Mouse (Mus musculus) stomach, embryonic 16.5 days (tissue): ENCODE results near the gene Bglap. TPM values are rescaled to one million over a fixed set of nuclear protein-coding genes. Genes with fewer than 3 reads are reported as not detected.
"Not testable (repeated sequence)": the region's sequence is repeated elsewhere in the genome, so short reads cannot be mapped to it uniquely, and the experiment has no call there.

Experiments used
- ATAC-seq: fragments of 200-750 bp; cut with Nextera tagmentation; 2 replicates; pipeline ENCODE4 v1.8.0; 2017; ENCODE audit warnings: moderate number of reproducible peaks, moderate TSS enrichment; ENCODE audit not compliant: insufficient read depth, low FRiP score
- H3K27ac ChIP-seq: fragments of 300-500 bp; sonication (generic); 2 replicates; pipeline ENCODE4 v1.5.1; 2014; ENCODE audit warnings: low read length
- H3K27me3 ChIP-seq: fragments of 300-500 bp; sonication (generic); 2 replicates; pipeline ENCODE4 v1.6.1; 2014; ENCODE audit warnings: low read length, control low read depth, mixed read lengths; ENCODE audit not compliant: control insufficient read depth, insufficient read depth
- H3K36me3 ChIP-seq: fragments of 300-500 bp; sonication (generic); 2 replicates; pipeline ENCODE4 v1.6.1; 2014; ENCODE audit warnings: low read length; ENCODE audit not compliant: control insufficient read depth, insufficient read depth
- H3K4me1 ChIP-seq: fragments of 300-500 bp; sonication (generic); 2 replicates; pipeline ENCODE4 v1.6.1; 2014; ENCODE audit warnings: low read length, control low read depth, mixed read lengths; ENCODE audit not compliant: control insufficient read depth, insufficient read depth
- H3K4me2 ChIP-seq: fragments of 300-500 bp; sonication (generic); 2 replicates; pipeline ENCODE4 v1.6.1; 2014; ENCODE audit warnings: low read depth, low read length, mixed read lengths
- H3K4me3 ChIP-seq: fragments of 300-500 bp; sonication (generic); replicated peaks from 2 replicates; pipeline ENCODE4 v1.5.1; 2014; ENCODE audit warnings: mild to moderate bottlenecking, low read length
- H3K9ac ChIP-seq: fragments of 300-500 bp; sonication (generic); 2 replicates; pipeline ENCODE4 v1.6.1; 2014; ENCODE audit warnings: low read length
- H3K9me3 ChIP-seq: fragments of 300-500 bp; sonication (generic); replicated peaks from 2 replicates; pipeline ENCODE4 v1.6.1; 2016; ENCODE audit warnings: low read length, control low read depth; ENCODE audit not compliant: control insufficient read depth
- WGBS: fragments of 180-500 bp; shearing (Covaris S2); extraction: QIAGEN DNeasy Blood & Tissue Kit; methylation state at CpG from one replicate; pipeline ENCODE4 v1.1.7; 2014; 5-methylcytosine and 5-hydroxymethylcytosine counted together
- polyA plus RNA-seq: library from polyadenylated mRNA; unstranded; fragments of >200 nt; fragmentation: Nextera tagmentation; extraction: Ambion mirVana; gene quantifications from 2 replicates; pipeline ENCODE4 v1.2.1, GENCODE M21; 2015

Bglap gene
- polyA plus RNA-seq, 1 experiment from 2014 or later: not detected

GRCm38 (mm10) chr3:88403522-88404230, 19.4 kb upstream of the Bglap start:
- H3K36me3 ChIP-seq: no peaks in the 10 kb centered on the region
- H3K27ac ChIP-seq: no peak overlapping the region
- no peaks in the 10 kb centered on the region for H3K27me3 ChIP-seq
- WGBS: 89% methylated on average over 10 of the region's 10 CpGs
- H3K4me1 ChIP-seq: peaks cover 13% of the 10 kb centered on the region
- no peak overlapping the region for H3K9ac ChIP-seq
- ATAC-seq: no peak
- no peaks in the 10 kb centered on the region for H3K9me3 ChIP-seq
- no peak overlapping the region for H3K4me3 ChIP-seq
- H3K4me2 ChIP-seq: no peak overlapping the region

GRCm38 (mm10) chr3:88398666-88399065, 14.4 kb upstream of the Bglap start:
- 83% methylated on average over 2 of the region's 2 CpGs for WGBS

GRCm38 (mm10) chr3:88395742-88396141, 11.5 kb upstream of the Bglap start:
- no peaks in the 10 kb centered on the region for H3K4me1 ChIP-seq
- no peaks in the 10 kb centered on the region for H3K27me3 ChIP-seq
- H3K9me3 ChIP-seq: no peaks in the 10 kb centered on the region
- H3K4me2 ChIP-seq: no peak overlapping the region
- no peak for ATAC-seq
- 91% methylated on average over 8 of the region's 8 CpGs for WGBS
- H3K27ac ChIP-seq: no peak overlapping the region
- H3K9ac ChIP-seq: no peak overlapping the region
- no peaks in the 10 kb centered on the region for H3K36me3 ChIP-seq
- no peak overlapping the region for H3K4me3 ChIP-seq

More at GRCm38 (mm10) chr3:88398666-88399065, 14.4 kb upstream of the Bglap start:
- Histone ChIP-seq H3K36me3 (no peaks in the 10 kb centered on the region), H3K4me1 (no peaks in the 10 kb centered on the region), H3K27ac (no peak overlapping the region), H3K9ac (no peak overlapping the region), H3K4me2 (no peak overlapping the region), H3K27me3 (no peaks in the 10 kb centered on the region), H3K4me3 (no peak overlapping the region), H3K9me3 (no peaks in the 10 kb centered on the region)
- peak; percentile 10; the same call in 1 of the 2 replicates for ATAC-seq

DNA sequence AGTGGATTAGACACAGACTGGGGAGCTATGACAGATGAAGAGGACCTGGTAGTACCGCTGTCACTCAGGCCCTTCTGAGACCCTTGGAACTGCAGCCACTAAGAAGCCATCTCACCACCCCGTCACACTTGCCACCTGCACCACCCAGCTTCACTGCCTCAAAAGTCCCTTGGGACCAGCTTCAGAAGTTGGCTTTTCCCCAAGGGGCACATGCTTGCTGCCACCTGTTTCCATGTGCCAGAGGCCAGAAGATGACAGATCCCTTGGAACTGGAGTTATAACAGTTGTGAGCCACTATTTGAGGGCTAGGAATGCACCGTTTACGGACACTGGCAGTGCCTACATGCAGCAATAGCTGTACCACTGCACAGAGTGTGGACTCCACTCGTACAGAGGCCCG, 11.0 kb upstream of the Bglap start:
- no peak overlapping the region for H3K9ac ChIP-seq
- H3K4me3 ChIP-seq: no peak overlapping the region
- H3K27me3 ChIP-seq: no peaks in the 10 kb centered on the region
- 0 out of 2 replicates have a peak, but pooled peaks cover 1% of the 10 kb centered on the region for H3K36me3 ChIP-seq
- no peak overlapping the region for H3K27ac ChIP-seq
- ATAC-seq: no peak
- no peaks in the 10 kb centered on the region for H3K9me3 ChIP-seq
- 96% methylated on average over 6 of the region's 6 CpGs for WGBS
- no peak overlapping the region for H3K4me2 ChIP-seq
- H3K4me1 ChIP-seq: no peaks in the 10 kb centered on the region

DNA sequence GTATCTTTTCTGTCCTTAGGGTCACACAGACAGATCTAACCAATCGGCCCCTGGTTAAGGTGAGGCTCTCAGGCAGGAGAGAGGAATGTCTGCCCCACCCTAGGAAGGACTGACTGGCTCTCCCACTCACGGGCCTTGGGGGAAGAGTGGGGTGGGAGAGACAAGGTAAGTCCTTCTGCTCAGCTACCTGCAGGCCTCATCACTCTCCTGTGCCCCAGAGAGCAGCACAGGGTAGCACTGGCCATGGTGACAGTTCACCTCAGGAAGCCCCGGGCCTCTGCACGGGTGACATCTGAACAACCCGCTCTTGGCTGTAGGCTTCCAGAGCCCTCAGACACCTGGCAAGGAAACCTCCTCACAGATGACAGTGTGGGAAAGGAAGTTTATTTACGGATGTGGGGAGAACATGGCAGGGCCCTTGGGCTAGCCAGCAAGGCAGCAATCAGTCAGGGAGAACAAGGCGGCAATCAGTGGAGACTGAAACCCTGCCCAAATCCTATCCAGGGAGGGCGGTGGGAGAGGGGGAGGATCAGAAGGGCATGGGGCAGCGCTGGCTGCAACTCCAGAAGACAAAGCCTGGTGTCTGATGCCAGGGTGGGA, 9.6 kb upstream of the Bglap start:
- H3K4me3 ChIP-seq: no peak overlapping the region
- H3K9me3 ChIP-seq: no peaks in the 10 kb centered on the region
- no peaks in the 10 kb centered on the region for H3K27me3 ChIP-seq
- no peak for ATAC-seq
- H3K36me3 ChIP-seq: 0 out of 2 replicates have a peak, but pooled peaks cover 5% of the 10 kb centered on the region
- no peaks in the 10 kb centered on the region for H3K4me1 ChIP-seq
- no peak overlapping the region for H3K27ac ChIP-seq
- H3K4me2 ChIP-seq: no peak overlapping the region
- WGBS: 83% methylated on average over 9 of the region's 9 CpGs
- H3K9ac ChIP-seq: no peak overlapping the region

GRCm38 (mm10) chr3:88382383-88382782, 1.9 kb downstream of the Bglap start:
- H3K27ac ChIP-seq, H3K9me3 ChIP-seq, H3K4me1 ChIP-seq, H3K4me3 ChIP-seq, H3K27me3 ChIP-seq, H3K36me3 ChIP-seq, ATAC-seq, H3K9ac ChIP-seq: not testable (repeated sequence)
- WGBS: 11% methylated on average over 1 of the region's 7 CpGs
- H3K4me2 ChIP-seq: peak overlapping the region; percentile 43; the same call in 1 of the 2 replicates

- 8% methylated on average over 20 of the region's 22 CpGs for WGBS
- not testable (repeated sequence) for H3K27me3 ChIP-seq, H3K4me1 ChIP-seq, H3K36me3 ChIP-seq, H3K9me3 ChIP-seq
- Histone ChIP-seq H3K4me3 (peak overlapping the region; percentile 20; the same call in 1 of the 2 replicates), H3K9ac (peak overlapping the region; percentile 50; the same call in 1 of the 2 replicates), H3K27ac (0 out of 2 replicates have a peak overlapping the region, but pooled peaks have one; percentile 38), H3K4me2 (peak overlapping the region; percentile 43)
- ATAC-seq: peak; percentile 79
Measured at GRCm38 (mm10) chr3:88381389-88382315, 2.6 kb downstream of the Bglap start.

GRCm38 (mm10) chr3:88378599-88378998, 5.7 kb downstream of the Bglap start, which contains the start of gene Bglap2:
Gene Bglap2 (minus strand): TSS chr3:88378699.
- not testable (repeated sequence) for H3K4me2 ChIP-seq, H3K27ac ChIP-seq, H3K27me3 ChIP-seq, H3K4me1 ChIP-seq, H3K9me3 ChIP-seq, ATAC-seq, H3K9ac ChIP-seq, H3K36me3 ChIP-seq, H3K4me3 ChIP-seq
- WGBS: 81% methylated on average over 5 of the region's 5 CpGs
